Mouse (Mus musculus) gastrocnemius, postnatal 25 days (tissue): ENCODE results near the gene Fads2. TPM values are rescaled to one million over a fixed set of nuclear protein-coding genes. Genes with fewer than 3 reads are reported as not detected.

Experiments
- DNase-seq: peaks from one replicate; pipeline ENCODE4 v3.0.0; 2022
- total RNA-seq, 2 experiments: library from RNA; stranded (reverse); gene quantifications; 1 replicate in 1 of 2; 2 replicates in 1 of 2; pipeline ENCODE4 v1.2.3; 2021

The Fads2 gene
- total RNA-seq, 2 experiments from 2014 or later, result 2.8 to 3.4 TPM

DNA sequence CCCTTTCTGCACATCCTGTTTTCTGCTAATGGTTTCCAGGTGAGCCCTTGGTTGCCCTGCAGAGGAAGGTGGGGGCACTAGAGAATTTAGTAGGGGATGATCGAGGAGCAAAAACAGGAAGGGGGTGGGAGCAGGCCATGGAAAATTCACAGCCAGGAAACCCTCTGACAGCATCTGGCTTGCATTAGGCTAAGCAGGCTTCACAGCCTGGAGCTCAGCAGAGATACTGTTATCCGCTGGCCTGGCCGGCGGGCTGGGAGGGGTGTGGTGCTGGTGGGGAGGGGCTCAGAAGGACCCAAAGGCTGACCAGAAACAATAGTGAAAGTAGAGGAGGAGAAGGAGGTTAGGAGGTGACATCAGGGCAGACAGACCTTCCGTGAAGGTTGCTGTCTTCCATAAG lies 87.6 kb downstream of the Fads2 start:
- DNase-seq, result peak; percentile 78

DNA sequence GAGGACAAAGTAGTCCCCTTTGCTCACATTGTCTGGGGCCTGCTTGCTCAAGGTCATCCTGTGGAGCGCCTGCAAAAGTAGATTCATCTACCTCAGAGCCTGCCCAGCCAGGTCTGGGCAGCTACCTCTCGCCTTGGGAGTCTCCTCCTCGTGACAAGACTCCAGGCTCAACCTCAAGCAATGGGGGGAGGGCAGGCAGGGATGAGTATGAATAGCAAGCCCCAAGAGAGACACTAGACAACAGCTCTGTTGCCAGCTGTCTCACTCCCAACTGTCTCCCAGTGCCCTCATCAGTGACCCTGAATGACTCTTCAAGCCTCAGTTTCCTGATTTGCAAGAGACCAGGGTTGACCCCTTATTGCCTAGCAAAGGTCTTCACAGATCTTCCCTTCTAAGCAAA lies 88.2 kb downstream of the Fads2 start:
- DNase-seq, result peak; percentile 74

DNA sequence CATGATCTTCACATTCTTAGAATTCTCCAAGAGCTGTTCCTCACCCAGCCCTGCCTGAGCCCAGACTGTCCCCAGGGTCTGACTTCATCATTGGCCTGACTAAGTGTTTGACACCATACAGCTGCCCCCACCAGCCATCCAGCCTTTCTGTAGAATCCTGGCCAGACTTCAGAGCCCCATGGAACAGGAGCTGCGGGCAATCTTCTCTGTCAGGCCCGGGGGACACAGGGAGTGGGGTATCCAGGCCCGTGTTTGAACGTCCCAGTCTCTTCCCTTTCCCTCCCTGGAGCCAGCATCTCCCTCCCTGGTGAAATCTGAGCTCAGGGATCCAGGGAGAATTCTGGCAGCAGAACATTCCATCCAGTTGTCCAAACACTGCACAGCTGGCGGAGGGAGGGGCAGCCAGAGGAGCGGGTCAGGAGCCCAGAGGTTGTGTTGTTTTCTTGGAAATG lies 88.7 kb downstream of the Fads2 start:
- DNase-seq, result peak; percentile 85

Other genes starting within 250 kb of the Fads2 start
- gene Incenp, start 202.2 kb downstream of the Fads2 start, total RNA-seq, result 1 to 10 TPM; 4.5 to 4.7 TPM
- 1,000 to 10,000 TPM; 1,951 to 1,957 TPM for gene Fth1, start 121.1 kb downstream of the Fads2 start, total RNA-seq
- under 1 TPM; 0.21 to 0.26 TPM for gene Best1, start 100.1 kb downstream of the Fads2 start, total RNA-seq
- gene Rab3il1, start 100.1 kb downstream of the Fads2 start, total RNA-seq, result 1 to 10 TPM; 6.0 to 6.5 TPM
- 1 to 10 TPM; 3.1 to 7.2 TPM for gene Fads3, start 60.2 kb downstream of the Fads2 start, total RNA-seq
- 1 to 10 TPM; 6.9 to 8.2 TPM for gene Fads1, start 81.1 kb upstream of the Fads2 start, total RNA-seq
- gene Tmem258, start 102.3 kb upstream of the Fads2 start, total RNA-seq, result 10 to 100 TPM; 81.8 to 94.5 TPM
- gene Fen1, start 102.4 kb upstream of the Fads2 start, total RNA-seq, result 1 to 10 TPM; 2.9 to 3.7 TPM
- not detected for gene Myrf, start 139.0 kb upstream of the Fads2 start, total RNA-seq
- 1 to 10 TPM; 4.0 to 6.7 TPM for gene Dagla, start 203.1 kb upstream of the Fads2 start, total RNA-seq